Mouse (Mus musculus): ENCODE data around the gene Calr. TPM values are rescaled to one million over a fixed set of nuclear protein-coding genes. Genes with fewer than 3 reads are reported as not detected.
A peak's percentile ranks its signal among the peaks of the same experiment; 100 is the strongest.

Calr gene
- total and polyA plus RNA-seq, 3 experiments = 567 to 1,110 TPM; not detected in 1

- TF ChIP-seq RAD21 (IDR thresholded peaks at IDR 0.05; ENCODE audit: low read depth, low read length) (no peak), CHD1 (IDR thresholded peaks at IDR 0.05; ENCODE audit: low read depth, low read length) (0 out of 2 replicates have a peak, but pooled peaks have one; percentile 93), KAT2A (conservative IDR thresholded peaks at IDR 0.05; ENCODE audit: low read depth, low read length) (no peak; the same call in 1 of the 2 replicates), NELFE (IDR thresholded peaks at IDR 0.05; ENCODE audit: low read depth, low read length) (peak; percentile 25; the same call in 1 of the 2 replicates), RCOR1 (IDR thresholded peaks at IDR 0.05; ENCODE audit: low read depth, low read length) (peak; percentile 84; the same call in 1 of the 2 replicates), JUND (IDR thresholded peaks at IDR 0.05; ENCODE audit: low read depth, low read length) (0 out of 2 replicates have a peak, but pooled peaks have one; percentile 41), CHD2 (IDR thresholded peaks at IDR 0.05; ENCODE audit: low read length) (peak; percentile 81), BHLHE40 (IDR thresholded peaks at IDR 0.05; ENCODE audit: borderline replicate concordance, low read depth, low read length) (peak; percentile 92), POLR2A (IDR thresholded peaks at IDR 0.05; ENCODE audit: control insufficient read depth in 1 of 2, insufficient read depth in 1 of 2, low read depth in 1 of 2, low read length in 2 of 2, poor library complexity in 1 of 2) (peak in 1 of 2 experiments; percentile 57; a peak in 2 of 4 replicates), ZNF384 (IDR thresholded peaks at IDR 0.05; ENCODE audit: low read depth, low read length) (peak; percentile 91), USF1 (IDR thresholded peaks at IDR 0.05; ENCODE audit: low read depth, low read length) (peak; percentile 95), MAZ (IDR thresholded peaks at IDR 0.05; ENCODE audit: low read depth, low read length) (peak; percentile 94), NRF1 (IDR thresholded peaks at IDR 0.05; ENCODE audit: insufficient read depth, low read depth, low read length, poor library complexity, severe bottlenecking) (no peak), SIN3A (IDR thresholded peaks at IDR 0.05; ENCODE audit: low read length) (peak; percentile 91), MAX (IDR thresholded peaks at IDR 0.05; ENCODE audit: low read length) (peak; percentile 75; the same call in 1 of the 2 replicates), ETS1 (IDR thresholded peaks at IDR 0.05; ENCODE audit: low read depth, low read length) (peak; percentile 93), E2F4 (IDR thresholded peaks at IDR 0.05; ENCODE audit: borderline replicate concordance, low read depth, low read length) (0 out of 2 replicates have a peak, but pooled peaks have one; percentile 45), SMC3 (IDR thresholded peaks at IDR 0.05; ENCODE audit: low read depth, low read length) (no peak), MYC (IDR thresholded peaks at IDR 0.05; ENCODE audit: low read depth, low read length) (peak; percentile 71; the same call in 1 of the 2 replicates), CTCF (IDR thresholded peaks at IDR 0.05 in 2 of 3, conservative IDR thresholded peaks at IDR 0.05 in 1 of 3; ENCODE audit: control insufficient read depth in 1 of 3, insufficient read depth in 1 of 3, low read depth in 2 of 3, low read length in 3 of 3, poor library complexity in 1 of 3, severe bottlenecking in 1 of 3) (no peak), USF2 (IDR thresholded peaks at IDR 0.05; ENCODE audit: borderline replicate concordance in 1 of 2, insufficient read depth in 1 of 2, low read depth in 1 of 2, low read length in 2 of 2) (peak in 1 of 2 experiments; percentile 65; a peak in 1 of 4 replicates), EP300 (IDR thresholded peaks at IDR 0.05; ENCODE audit: low read depth in 1 of 2, low read length in 2 of 2) (peak; percentile 97 to 99), GATA1 (IDR thresholded peaks at IDR 0.05; ENCODE audit: low read depth, low read length) (peak; percentile 96), GABPA (IDR thresholded peaks at IDR 0.05; ENCODE audit: low read depth, low read length) (no peak)
Observed at GRCm38 (mm10) chr8:84847684-84848435, 1.1 kb upstream of the Calr start (continued).
